In the genomic region with DNA sequence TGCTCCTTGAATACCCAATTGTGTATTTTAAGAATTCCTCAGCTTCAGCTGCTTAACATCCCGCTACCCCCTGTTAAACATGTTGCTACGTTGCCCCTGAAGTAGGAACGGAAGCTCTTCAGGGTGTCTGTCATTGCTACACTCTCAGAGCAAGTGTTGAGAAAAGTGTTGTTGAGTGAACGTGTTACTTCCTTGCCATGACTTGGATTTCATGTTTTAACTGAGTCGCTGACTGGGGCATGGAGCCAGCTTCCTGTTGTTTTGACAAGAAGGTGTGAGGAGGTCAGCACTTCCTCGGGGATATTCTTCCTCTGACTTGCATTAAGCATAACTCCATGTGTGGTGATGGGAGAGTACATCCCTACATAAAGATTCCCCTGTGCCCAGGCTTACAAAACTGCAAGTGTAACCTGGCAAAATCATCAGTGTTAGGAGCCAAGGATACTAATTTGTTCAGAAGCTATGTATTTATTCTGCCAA, we compare ENCODE assay signal across 11 mouse cellular contexts. TPM values are rescaled to one million over a fixed set of nuclear protein-coding genes. Genes with fewer than 3 reads are reported as not detected.
DNase-seq lines count a peak whose midpoint lies in the region; ATAC-seq lines count a peak whose summit lies in the region.
"Had no signal": no experiment of that assay in that cellular context is flagged by ENCODE, and none has a peak within 500 bp of the region (broad histone marks: within the 10 kb centered on the region; RNA-seq: fewer than 3 reads in every experiment).

No protein-coding gene starts in this region.

- H3K27me3 ChIP-seq in kidney, embryonic 16.5 days (ENCODE audit: insufficient read depth, low read length), result no peaks in the 10 kb centered on the region
- no peaks in the 10 kb centered on the region for H3K27me3 ChIP-seq in stomach, embryonic 16.5 days (ENCODE audit: control insufficient read depth, insufficient read depth, low read length)
- H3K27me3 ChIP-seq: CH12.LX had no signal

- 10% methylated on average over 6 of the region's 6 CpGs for WGBS in kidney, embryonic 16.5 days
- WGBS in stomach, embryonic 16.5 days, result 12% methylated on average over 6 of the region's 6 CpGs

- H3K36me3 ChIP-seq in kidney, embryonic 16.5 days (ENCODE audit: insufficient read depth, low read length), result no peaks in the 10 kb centered on the region
- H3K36me3 ChIP-seq in stomach, embryonic 16.5 days (ENCODE audit: control insufficient read depth, insufficient read depth, low read length), result no peaks in the 10 kb centered on the region
- H3K36me3 ChIP-seq: liver, embryonic 15.5 days had no signal

- H3K9me3 ChIP-seq in kidney, embryonic 16.5 days (ENCODE audit: low read length), result no peaks in the 10 kb centered on the region
- H3K9me3 ChIP-seq in stomach, embryonic 16.5 days (replicated peaks; ENCODE audit: control insufficient read depth, low read length), result no peaks in the 10 kb centered on the region
- H3K9me3 ChIP-seq: liver, embryonic 15.5 days had no signal

- no peak for ATAC-seq in kidney, embryonic 16.5 days (ENCODE audit: low FRiP score, low TSS enrichment)
- no peak for ATAC-seq in stomach, embryonic 16.5 days (ENCODE audit: insufficient read depth, low FRiP score)
- ATAC-seq in inflammation-experienced regulatory T-cells, adult 6 months, result no peak

- no peak overlapping the region for H3K27ac ChIP-seq in kidney, embryonic 16.5 days (ENCODE audit: low read length)
- H3K27ac ChIP-seq in stomach, embryonic 16.5 days (ENCODE audit: low read length), result no peak overlapping the region
- H3K27ac ChIP-seq: liver, embryonic 15.5 days had no signal

- no peak overlapping the region for H3K9ac ChIP-seq in kidney, embryonic 16.5 days (replicated peaks; ENCODE audit: low read length)
- H3K9ac ChIP-seq in stomach, embryonic 16.5 days (ENCODE audit: low read length), result no peak overlapping the region
- H3K9ac ChIP-seq: liver, embryonic 15.5 days had no signal

- peaks cover 11% of the 10 kb centered on the region for H3K4me1 ChIP-seq in kidney, embryonic 16.5 days (ENCODE audit: insufficient read depth, low read length)
- H3K4me1 ChIP-seq in stomach, embryonic 16.5 days (ENCODE audit: control insufficient read depth, insufficient read depth, low read length), result peaks cover 9% of the 10 kb centered on the region

- H3K4me2 ChIP-seq in kidney, embryonic 16.5 days (replicated peaks; ENCODE audit: low read depth, low read length), result peak overlapping the region; percentile 24
- H3K4me2 ChIP-seq in stomach, embryonic 16.5 days (ENCODE audit: low read depth, low read length), result peak overlapping the region; percentile 8; the same call in 1 of the 2 replicates
- H3K4me2 ChIP-seq: liver, embryonic 15.5 days had no signal

- no peak overlapping the region for H3K4me3 ChIP-seq in kidney, embryonic 16.5 days (ENCODE audit: low read length)
- H3K4me3 ChIP-seq in stomach, embryonic 16.5 days (replicated peaks; ENCODE audit: low read length), result no peak overlapping the region
- H3K4me3 ChIP-seq: erythroblast, embryonic 14.5 days; liver, embryonic 15.5 days had no signal

- peak; percentile 25 to 35 for DNase-seq in cerebellum, postnatal 14 days
- no peak for DNase-seq in cerebellum, postnatal 36 days
- peak; percentile 17 for DNase-seq in right cerebral cortex, postnatal 4 days
- DNase-seq in right cerebral cortex, postnatal 10 days (ENCODE audit: low spot score in 2 of 2), result no peak
- DNase-seq in urinary bladder, adult 2 months (ENCODE audit: low spot score), result no peak

RNA-seq across cellular contexts. Expression of a gene that starts 25.5 kb away (rescaled TPM):
- 35.9 and 39.3 TPM in 2 replicates for polyA plus RNA-seq in kidney, embryonic 16.5 days (2015; fragmentation: Nextera tagmentation; extraction: Ambion mirVana)
- 28.6 and 36.4 TPM in 2 replicates for polyA plus RNA-seq in stomach, embryonic 16.5 days (2015; fragmentation: Nextera tagmentation; extraction: Ambion mirVana)
- 1 to 10 TPM; 2.8 to 4.8 (median 2.9) TPM for polyA plus RNA-seq in inflammation-experienced regulatory T-cells, adult 6 months (2017; shearing (Covaris generic))
- polyA plus RNA-seq in urinary bladder, adult 2 months (2012; rRNA removed), result 31.8 and 38.2 TPM in 2 replicates

Comparison
In these comparisons a context has a peak if more than half of its experiments do, and no peak if none do; other contexts are left out.
1. DNase-seq: peak in cerebellum, postnatal 14 days (2 of 2) and right cerebral cortex, postnatal 4 days (single experiment); none in cerebellum, postnatal 36 days (0 of 2), right cerebral cortex, postnatal 10 days (0 of 2) and urinary bladder, adult 2 months (single experiment).